In the genomic region with DNA sequence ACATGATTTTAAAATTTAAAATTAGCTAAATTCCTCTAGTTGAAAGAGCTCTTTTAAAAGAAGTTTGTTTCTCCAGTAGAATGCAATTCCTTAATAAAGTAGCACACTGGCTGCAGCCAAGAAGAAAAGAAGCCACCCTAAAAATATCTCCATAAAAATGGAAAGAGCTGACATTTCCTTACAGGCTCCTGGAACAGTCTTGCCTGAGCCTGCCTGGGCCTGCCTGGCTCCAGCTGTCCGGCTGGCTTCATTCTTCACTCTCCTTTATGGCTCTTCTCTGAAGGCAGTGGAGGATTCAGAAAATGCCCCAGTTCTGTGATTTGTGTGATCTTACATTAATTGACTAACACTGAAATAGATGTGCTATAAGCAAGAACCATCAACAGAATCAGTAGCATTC, we compare ENCODE assay signal across 16 mouse cellular contexts.
DNase-seq lines count a peak whose midpoint lies in the region; ATAC-seq and TF ChIP-seq lines count a peak whose summit lies in the region.
"Had no signal": no experiment of that assay in that cellular context is flagged by ENCODE, and none has a peak within 500 bp of the region (broad histone marks: within the 10 kb centered on the region; RNA-seq: fewer than 3 reads in every experiment).

No protein-coding gene starts in this region.

- H3K4me3 ChIP-seq in embryonic facial prominence, embryonic 14.5 days (ENCODE audit: low read depth, low read length): no peak overlapping the region
- no peak overlapping the region for H3K4me3 ChIP-seq in embryonic facial prominence, embryonic 10.5 days
- H3K4me3 ChIP-seq: gastrocnemius, adult 2 months; kidney, embryonic 15.5 days; lung, embryonic 15.5 days; neural tube, embryonic 15.5 days had no signal

- DNase-seq in embryonic facial prominence, embryonic 14.5 days (ENCODE audit: low spot score): peak; percentile 0
- DNase-seq in embryonic facial prominence, embryonic 10.5 days (ENCODE audit: low spot score): no peak
- DNase-seq in brain, embryonic 14.5 days (ENCODE audit: low read depth): peak; percentile 31
- DNase-seq in cerebellum, postnatal 36 days: peak; percentile 33 to 40
- DNase-seq in right cerebral cortex, adult 2 months (ENCODE audit: low spot score in 2 of 2): peak; percentile 41 to 57
- no peak for DNase-seq in ovary, postnatal 36 days (ENCODE audit: low spot score)
- DNase-seq in gastrocnemius, postnatal 4 days (ENCODE audit: low spot score in 2 of 2): no peak
- DNase-seq in urinary bladder, postnatal 25 days (ENCODE audit: low spot score): no peak
- DNase-seq: gastrocnemius, adult 2 months; layer of hippocampus, postnatal 36 days; thymus, postnatal 14 days had no signal

- no peaks in the 10 kb centered on the region for H3K27me3 ChIP-seq in embryonic facial prominence, embryonic 14.5 days (replicated peaks; ENCODE audit: control insufficient read depth, insufficient read depth, low read length)
- no peaks in the 10 kb centered on the region for H3K27me3 ChIP-seq in embryonic facial prominence, embryonic 10.5 days (replicated peaks; ENCODE audit: low read depth, poor library complexity, severe bottlenecking)
- H3K27me3 ChIP-seq: kidney, embryonic 15.5 days; lung, embryonic 15.5 days; neural tube, embryonic 15.5 days; Patski had no signal

- TF ChIP-seq CTCF in brain, embryonic 14.5 days (IDR thresholded peaks at IDR 0.05; ENCODE audit: borderline replicate concordance, extremely low read depth, insufficient read depth, insufficient read length): no peak

- H3K4me2 ChIP-seq in embryonic facial prominence, embryonic 14.5 days (ENCODE audit: low read depth, low read length): no peak overlapping the region
- H3K4me2 ChIP-seq: kidney, embryonic 15.5 days; liver, embryonic 11.5 days; lung, embryonic 15.5 days; neural tube, embryonic 15.5 days had no signal

- WGBS in embryonic facial prominence, embryonic 14.5 days: 65% methylated on average over 1 of the region's 1 CpGs
- 88% methylated on average over 1 of the region's 1 CpGs for WGBS in embryonic facial prominence, embryonic 10.5 days

- no peaks in the 10 kb centered on the region for H3K9me3 ChIP-seq in embryonic facial prominence, embryonic 14.5 days (ENCODE audit: control insufficient read depth, low read length)
- no peaks in the 10 kb centered on the region for H3K9me3 ChIP-seq in embryonic facial prominence, embryonic 10.5 days
- H3K9me3 ChIP-seq: kidney, embryonic 15.5 days; lung, embryonic 15.5 days; neural tube, embryonic 15.5 days had no signal

- H3K9ac ChIP-seq in embryonic facial prominence, embryonic 14.5 days (ENCODE audit: low read depth, low read length): no peak overlapping the region
- H3K9ac ChIP-seq: kidney, embryonic 15.5 days; lung, embryonic 15.5 days; neural tube, embryonic 15.5 days had no signal

- no peaks in the 10 kb centered on the region for H3K36me3 ChIP-seq in embryonic facial prominence, embryonic 14.5 days (ENCODE audit: control insufficient read depth, insufficient read depth, low read length)
- H3K36me3 ChIP-seq in embryonic facial prominence, embryonic 10.5 days (replicated peaks): no peaks in the 10 kb centered on the region
- H3K36me3 ChIP-seq: kidney, embryonic 15.5 days; lung, embryonic 15.5 days; neural tube, embryonic 15.5 days had no signal

- ATAC-seq in embryonic facial prominence, embryonic 14.5 days (ENCODE audit: low read depth): no peak
- ATAC-seq: Patski had no signal

- no peaks in the 10 kb centered on the region for H3K4me1 ChIP-seq in embryonic facial prominence, embryonic 14.5 days (ENCODE audit: control insufficient read depth, insufficient read depth, low read length)
- no peaks in the 10 kb centered on the region for H3K4me1 ChIP-seq in embryonic facial prominence, embryonic 10.5 days
- H3K4me1 ChIP-seq: kidney, embryonic 15.5 days; lung, embryonic 15.5 days had no signal

- no peak overlapping the region for H3K27ac ChIP-seq in embryonic facial prominence, embryonic 14.5 days (replicated peaks; ENCODE audit: low read depth, low read length)
- H3K27ac ChIP-seq in embryonic facial prominence, embryonic 10.5 days (replicated peaks): no peak overlapping the region
- H3K27ac ChIP-seq: gastrocnemius, adult 2 months; kidney, embryonic 15.5 days; lung, embryonic 15.5 days; neural tube, embryonic 15.5 days had no signal

- TF ChIP-seq POLR2A in brain, embryonic 14.5 days (IDR thresholded peaks at IDR 0.05; ENCODE audit: borderline replicate concordance, extremely low read depth, insufficient read depth, insufficient read length, poor library complexity, severe bottlenecking): no peak

Comparison
In these comparisons a context has a peak if more than half of its experiments do, and no peak if none do; other contexts are left out.
1. DNase-seq: peak in embryonic facial prominence, embryonic 14.5 days (single experiment), brain, embryonic 14.5 days (single experiment), cerebellum, postnatal 36 days (2 of 2) and right cerebral cortex, adult 2 months (2 of 2); none in embryonic facial prominence, embryonic 10.5 days (single experiment), ovary, postnatal 36 days (single experiment), gastrocnemius, postnatal 4 days (0 of 2) and urinary bladder, postnatal 25 days (single experiment).